Comparison of ENCODE assay signal across 9 mouse cellular contexts in genomic region chr15:96491861-96492641, GRCm38 (mm10). TPM values are rescaled to one million over a fixed set of nuclear protein-coding genes. Genes with fewer than 3 reads are reported as not detected.
DNase-seq lines count a peak whose midpoint lies in the region; ATAC-seq and TF ChIP-seq lines count a peak whose summit lies in the region.
"Had no signal": no experiment of that assay in that cellular context is flagged by ENCODE, and none has a peak within 500 bp of the region (broad histone marks: within the 10 kb centered on the region; RNA-seq: fewer than 3 reads in every experiment).

No protein-coding gene starts in this region.

- 71% methylated on average over 13 of the region's 13 CpGs for WGBS in liver, adult 2 months
- 54% methylated on average over 13 of the region's 13 CpGs for WGBS in liver, embryonic 12.5 days (ENCODE audit: insufficient replicate concordance)
- 26% methylated on average over 13 of the region's 13 CpGs for WGBS in neural tube, embryonic 14.5 days

- no peak overlapping the region for H3K9ac ChIP-seq in liver, adult 2 months (ENCODE audit: low read depth, low read length)
- H3K9ac ChIP-seq in liver, embryonic 12.5 days, result no peak overlapping the region
- no peak overlapping the region for H3K9ac ChIP-seq in neural tube, embryonic 14.5 days (replicated peaks; ENCODE audit: low read depth, low read length)

- no peak for TF ChIP-seq CTCF in liver, adult 2 months (IDR thresholded peaks at IDR 0.05; ENCODE audit: low read depth, low read length)
- no peak for TF ChIP-seq CTCF in gastrocnemius, adult 2 months (IDR thresholded peaks at IDR 0.05)

- no peaks in the 10 kb centered on the region; the same call in 1 of the 2 replicates for H3K9me3 ChIP-seq in liver, embryonic 12.5 days (replicated peaks)
- no peaks in the 10 kb centered on the region for H3K9me3 ChIP-seq in neural tube, embryonic 14.5 days (ENCODE audit: control insufficient read depth, low read length)

- peak; percentile 34 for DNase-seq in liver, adult 2 months (ENCODE audit: extremely low read depth, low read depth, low spot score)
- peak; percentile 52 for DNase-seq in embryo, embryonic 9.5 days (ENCODE audit: extremely low spot score)
- peak; percentile 29 for DNase-seq in kidney, adult 9 months
- no peak for DNase-seq in spleen, postnatal 14 days (ENCODE audit: low spot score in 2 of 2)
- DNase-seq in gastrocnemius, adult 2 months, result no peak
- DNase-seq: thymus, postnatal 14 days had no signal

- H3K27ac ChIP-seq in liver, adult 2 months (replicated peaks; ENCODE audit: insufficient read depth, low read depth, low read length), result no peak overlapping the region
- H3K27ac ChIP-seq in liver, embryonic 12.5 days, result no peak overlapping the region
- H3K27ac ChIP-seq in neural tube, embryonic 14.5 days (ENCODE audit: low read depth, low read length), result peak overlapping the region; percentile 45
- no peak overlapping the region for H3K27ac ChIP-seq in gastrocnemius, adult 2 months

- H3K4me1 ChIP-seq in liver, adult 2 months (ENCODE audit: control insufficient read depth, insufficient read depth, low read length), result peaks cover 5% of the 10 kb centered on the region
- H3K4me1 ChIP-seq in liver, embryonic 12.5 days, result peaks cover 23% of the 10 kb centered on the region
- peaks cover 18% of the 10 kb centered on the region for H3K4me1 ChIP-seq in neural tube, embryonic 14.5 days (ENCODE audit: control insufficient read depth, insufficient read depth, low read length)

- TF ChIP-seq POLR2A in liver, adult 2 months (IDR thresholded peaks at IDR 0.05; ENCODE audit: extremely low read depth, insufficient read depth, low read length), result no peak

- no peaks in the 10 kb centered on the region for H3K36me3 ChIP-seq in liver, adult 2 months (ENCODE audit: control insufficient read depth, insufficient read depth, low read length)
- no peaks in the 10 kb centered on the region for H3K36me3 ChIP-seq in liver, embryonic 12.5 days
- H3K36me3 ChIP-seq in neural tube, embryonic 14.5 days (ENCODE audit: control insufficient read depth, insufficient read depth, low read length), result no peaks in the 10 kb centered on the region

- ATAC-seq in liver, embryonic 12.5 days, result no peak
- ATAC-seq in neural tube, embryonic 14.5 days (ENCODE audit: low read depth), result no peak
- ATAC-seq in inflammation-experienced regulatory T-cells, adult 6 months, result no peak

- H3K4me3 ChIP-seq in liver, adult 2 months (ENCODE audit: insufficient read depth, low read depth, low read length), result no peak overlapping the region
- no peak overlapping the region for H3K4me3 ChIP-seq in liver, embryonic 12.5 days
- H3K4me3 ChIP-seq in neural tube, embryonic 14.5 days (ENCODE audit: low read depth, low read length), result no peak overlapping the region
- no peak overlapping the region for H3K4me3 ChIP-seq in gastrocnemius, adult 2 months

- H3K27me3 ChIP-seq in liver, adult 2 months (ENCODE audit: control insufficient read depth, insufficient read depth, low read length), result no peaks in the 10 kb centered on the region
- no peaks in the 10 kb centered on the region for H3K27me3 ChIP-seq in liver, embryonic 12.5 days (replicated peaks)
- no peaks in the 10 kb centered on the region for H3K27me3 ChIP-seq in neural tube, embryonic 14.5 days (ENCODE audit: control insufficient read depth, insufficient read depth, low read length)

- no peak overlapping the region for H3K4me2 ChIP-seq in liver, embryonic 12.5 days
- no peak overlapping the region for H3K4me2 ChIP-seq in neural tube, embryonic 14.5 days (ENCODE audit: low read depth, low read length)

- no peaks in the 10 kb centered on the region for H3K79me2 ChIP-seq in liver, adult 2 months (ENCODE audit: control insufficient read depth, insufficient read depth, low read length)

- intact Hi-C loops in gastrocnemius, adult 2 months (cut with DNase I), result no loop called here

RNA-seq across cellular contexts. Expression of gene Scaf11, which starts 31.4 kb away (rescaled TPM):
- 29.2 and 31.1 TPM in 2 replicates for total RNA-seq in liver, adult 2 months (2014; rRNA removed)
- polyA plus RNA-seq in liver, adult 2 months (2012; rRNA removed), result 10.6 and 12.1 TPM in 2 replicates
- polyA plus RNA-seq in liver, embryonic 12.5 days (2016; fragmentation: Nextera tagmentation; extraction: Ambion mirVana), result 68.8 and 73.0 TPM in 2 replicates
- polyA plus RNA-seq in neural tube, embryonic 14.5 days (2014; fragmentation: Nextera tagmentation; extraction: Ambion mirVana), result 43.6 and 53.3 TPM in 2 replicates
- polyA plus RNA-seq in inflammation-experienced regulatory T-cells, adult 6 months (2017; shearing (Covaris generic)), result 10 to 100 TPM; 45.4 to 51.8 (median 48.2) TPM
- total RNA-seq in gastrocnemius, adult 2 months (2021), result 10 to 100 TPM; 41.3 to 43.3 TPM

Comparison
In these comparisons a context has a peak if more than half of its experiments do, and no peak if none do; other contexts are left out.
1. DNase-seq: peak in liver, adult 2 months (single experiment), embryo, embryonic 9.5 days (single experiment) and kidney, adult 9 months (single experiment); none in spleen, postnatal 14 days (0 of 2) and gastrocnemius, adult 2 months (single experiment).